Mouse (Mus musculus): ENCODE measurements at regions not wholly inside any gene's neighbourhood (a gene's known extent, or its start where the extent isn't known, plus 50 kb on each side); places are given as distances from the start of the nearest gene placed in this dataset.

DNA sequence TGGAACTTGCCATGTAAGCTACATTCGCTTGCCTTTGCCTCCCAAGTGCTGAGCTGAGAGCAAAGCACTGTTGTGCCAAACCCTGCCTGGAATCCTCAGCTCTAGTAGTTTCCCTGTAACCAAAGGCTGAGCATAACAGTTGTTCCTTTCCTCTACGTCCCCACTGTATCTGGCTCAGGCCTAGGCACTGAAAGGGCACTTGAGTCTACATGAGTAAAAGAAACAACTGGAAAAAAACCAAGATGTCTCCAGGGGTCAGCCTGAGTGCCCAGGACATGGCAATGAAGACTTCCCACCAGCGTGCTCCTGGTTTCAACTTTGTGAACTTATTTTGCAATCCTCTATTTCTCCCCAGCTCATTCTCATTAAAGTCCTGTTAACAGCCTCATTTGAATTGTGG lies 150.5 kb upstream of the Bcl6 start:
- DNase-seq: no peak

DNA sequence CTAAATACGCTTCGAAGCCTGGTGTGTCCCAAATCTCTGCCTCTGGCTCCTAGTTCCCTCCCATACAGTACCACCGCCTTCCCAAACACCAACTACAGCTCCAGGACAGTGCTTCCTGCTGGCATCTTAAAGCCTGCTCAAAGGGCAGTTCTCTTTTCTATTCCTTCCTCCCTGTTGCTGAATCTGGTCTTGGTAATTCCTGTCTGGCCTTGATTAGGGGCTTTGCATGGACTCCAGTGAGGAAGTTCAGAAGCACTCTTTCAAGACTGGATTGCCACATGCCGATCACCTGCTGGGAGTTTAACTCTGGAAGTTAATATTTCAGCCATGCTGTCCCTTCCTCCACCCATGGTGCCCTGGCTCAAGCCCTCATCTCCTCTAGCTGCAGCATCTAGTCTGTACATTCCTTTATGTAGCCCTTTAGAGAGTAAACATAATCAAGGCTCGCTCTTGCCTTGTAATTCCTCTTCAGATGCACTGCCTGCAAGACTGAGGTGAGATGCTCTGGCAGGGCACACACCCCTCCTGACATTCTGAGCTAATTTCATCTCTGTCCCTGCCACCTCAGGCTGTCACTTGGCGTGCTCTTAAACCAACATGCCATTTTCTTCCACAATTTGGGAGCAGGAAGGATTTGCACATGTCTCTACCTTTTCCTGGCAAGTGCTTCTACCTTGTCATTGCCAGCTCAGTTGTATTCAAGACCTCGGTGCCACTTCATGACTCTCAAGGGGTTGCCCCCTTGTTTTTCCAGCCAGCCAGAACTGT lies 148.8 kb upstream of the Bcl6 start:
- no peak for DNase-seq

DNA sequence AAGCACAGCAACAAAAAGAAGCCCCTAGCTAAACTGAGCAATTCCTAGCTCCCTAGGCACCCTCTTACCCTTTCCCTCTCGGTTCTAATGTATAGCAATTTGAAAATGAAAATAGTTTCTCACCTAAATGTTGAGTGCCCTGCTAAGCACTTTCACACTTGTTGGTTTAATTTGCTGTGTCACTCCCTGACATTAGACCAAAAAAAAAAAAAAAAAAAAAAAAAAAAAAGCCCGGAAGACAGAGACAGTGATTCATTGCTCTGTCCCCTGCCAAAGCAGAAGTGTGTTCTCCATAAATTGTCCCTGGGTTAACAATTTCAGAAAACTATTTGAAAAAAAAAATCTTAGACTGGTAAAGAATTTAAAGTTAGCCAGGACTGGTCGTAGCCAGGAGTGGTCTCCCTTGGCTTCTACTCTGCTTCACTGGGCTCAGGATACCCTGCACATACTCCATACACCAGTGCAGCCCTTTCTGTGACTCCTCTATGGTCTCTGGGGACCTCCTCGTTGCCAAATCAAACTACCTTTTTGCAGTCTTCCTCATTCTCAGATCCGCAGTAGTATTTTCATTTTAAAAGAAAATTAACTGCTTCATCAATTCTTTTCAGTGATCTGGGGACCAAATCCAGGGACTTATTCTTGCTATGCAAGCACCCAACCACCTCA lies 148.0 kb upstream of the Bcl6 start:
- DNase-seq: no peak

DNA sequence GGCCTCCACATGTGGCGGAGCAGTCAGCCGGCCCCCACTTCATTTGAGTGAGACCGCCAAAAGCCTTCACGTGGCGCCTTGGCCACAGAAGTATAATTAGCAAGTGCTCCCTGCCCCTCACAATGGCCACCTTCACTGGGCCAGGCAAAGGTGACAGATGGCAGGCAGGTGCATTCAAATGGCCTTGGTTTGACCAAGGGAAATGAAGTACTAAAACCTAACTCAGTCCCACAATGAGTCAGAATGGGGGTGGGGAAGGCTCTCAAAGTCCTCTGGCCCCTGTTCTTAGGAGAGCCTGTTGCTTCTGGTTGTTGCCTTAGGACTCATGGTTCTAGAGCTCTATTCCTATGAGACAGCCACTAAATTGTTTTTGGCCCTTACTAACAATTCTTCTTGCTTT lies 147.2 kb upstream of the Bcl6 start:
- no peak for DNase-seq

DNA sequence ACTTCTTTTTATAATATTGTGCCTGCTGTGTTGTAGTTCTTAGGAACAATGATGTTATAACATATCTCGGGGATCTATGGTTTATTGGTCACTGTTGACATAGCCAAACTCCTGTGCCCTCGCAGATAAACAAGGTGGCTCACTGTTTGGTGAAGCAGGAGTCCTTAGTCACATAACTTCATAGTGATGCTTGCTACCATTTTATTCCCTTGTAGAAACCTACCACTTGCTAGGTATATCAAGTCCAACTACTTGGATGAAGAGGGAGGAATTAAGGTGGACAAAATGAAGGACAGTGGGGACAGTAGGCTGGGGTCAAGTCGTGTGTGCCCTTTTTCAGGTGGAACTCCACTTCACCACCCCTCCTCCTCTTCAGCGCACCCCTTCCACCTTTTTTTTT lies 146.7 kb upstream of the Bcl6 start:
- no peak for DNase-seq

DNA sequence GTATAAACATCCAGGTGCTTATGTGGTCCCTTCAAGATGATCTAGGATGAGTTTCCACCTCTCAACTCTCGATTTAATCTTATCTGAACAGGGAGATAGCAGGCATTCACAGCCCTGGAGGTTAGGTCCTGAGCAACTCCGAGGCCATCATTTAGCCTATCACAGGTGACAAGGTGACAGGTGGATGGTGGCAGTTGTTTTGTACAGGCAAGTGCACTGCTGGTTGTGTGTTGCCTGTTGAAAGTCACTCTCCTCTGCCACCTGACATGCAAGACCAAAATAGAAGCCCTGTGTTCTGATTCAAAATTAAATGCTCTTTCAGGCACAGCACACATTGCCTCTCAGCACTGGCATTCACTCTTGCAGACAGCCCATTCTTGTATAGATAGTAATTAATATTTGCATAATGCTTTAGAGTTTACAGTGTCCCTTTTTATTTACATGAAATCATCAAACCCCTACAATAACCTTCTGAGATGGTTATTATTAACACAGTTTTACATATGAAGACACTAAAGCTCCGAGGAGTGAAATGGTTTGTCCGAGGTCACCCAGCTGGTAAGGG lies 145.9 kb upstream of the Bcl6 start:
- no peak for DNase-seq

DNA sequence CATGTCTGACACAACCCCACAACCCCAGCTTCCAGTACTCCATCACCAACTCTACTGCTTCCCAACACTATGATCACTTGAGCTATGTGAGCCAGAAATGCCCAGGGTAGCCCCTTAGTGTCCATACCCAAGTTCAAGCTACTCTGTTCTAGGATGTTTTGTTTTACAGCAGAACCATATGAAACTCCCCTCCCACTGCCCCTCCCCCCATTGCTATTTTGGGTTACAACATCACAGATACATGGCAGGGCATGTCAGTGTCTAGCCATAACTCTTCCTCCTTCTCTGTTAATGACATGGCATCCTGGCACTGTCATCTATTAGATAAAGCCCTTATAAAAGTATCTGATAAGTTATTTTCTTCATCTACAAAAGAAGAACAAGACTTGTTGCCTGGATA lies 142.0 kb upstream of the Bcl6 start:
- no peak for DNase-seq

DNA sequence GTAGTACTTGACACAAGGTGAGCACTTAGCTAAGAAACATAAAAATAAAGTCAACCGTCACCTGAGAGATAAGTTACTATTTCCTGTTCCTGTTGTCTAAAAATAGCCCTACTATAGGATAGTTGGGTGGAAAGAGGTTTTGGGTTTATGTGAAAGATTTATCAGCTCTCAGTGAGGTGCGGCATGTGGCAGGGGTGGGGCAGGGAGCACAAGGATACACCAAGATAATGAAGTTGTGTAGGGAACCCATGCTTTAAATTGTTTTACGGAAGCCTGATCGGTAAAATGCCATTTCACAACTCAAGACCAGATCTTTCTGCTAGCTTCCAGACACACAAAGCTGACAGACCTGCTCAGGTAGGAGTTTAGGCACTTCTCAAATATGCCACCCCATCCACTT lies 141.0 kb upstream of the Bcl6 start:
- DNase-seq: no peak

DNA sequence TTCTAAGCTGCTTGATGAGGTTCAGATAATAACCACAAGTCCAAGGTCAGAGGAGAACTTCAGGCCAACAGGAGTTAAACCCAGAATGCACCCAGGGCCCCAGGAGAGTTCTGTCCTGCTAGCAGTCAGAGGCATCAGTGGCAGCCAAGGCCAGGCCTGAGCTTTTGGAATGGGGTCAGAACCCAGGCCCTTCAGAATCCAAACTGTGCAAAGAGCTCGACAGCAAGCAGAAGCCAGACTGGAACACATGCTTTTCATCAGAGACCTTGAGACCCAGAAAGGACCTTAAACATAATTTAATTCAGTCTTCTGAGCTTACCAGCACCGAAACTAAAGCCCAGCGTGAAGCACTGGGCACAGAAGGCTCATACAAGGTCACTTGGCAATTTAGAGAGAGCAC lies 139.9 kb upstream of the Bcl6 start:
- no peak for DNase-seq

DNA sequence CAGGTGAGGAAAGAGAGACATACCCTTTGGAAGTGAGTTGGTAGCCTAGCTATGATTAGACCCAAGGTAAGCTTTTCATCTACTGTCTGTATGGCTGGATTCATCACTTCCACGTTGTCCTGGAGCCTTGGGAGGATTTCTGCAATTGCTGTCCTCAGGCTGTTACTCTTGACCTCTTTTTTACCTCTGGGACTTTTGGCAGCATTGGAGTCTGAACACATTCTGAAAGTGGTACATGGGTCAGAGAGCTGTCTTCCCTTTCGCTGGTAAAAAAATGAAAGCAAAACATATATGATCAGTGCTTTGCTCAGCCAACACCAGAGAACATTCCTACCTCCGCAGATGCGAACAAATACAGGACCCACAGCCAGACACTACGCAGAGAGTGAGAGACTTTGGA lies 136.1 kb upstream of the Bcl6 start:
- no peak for DNase-seq

DNA sequence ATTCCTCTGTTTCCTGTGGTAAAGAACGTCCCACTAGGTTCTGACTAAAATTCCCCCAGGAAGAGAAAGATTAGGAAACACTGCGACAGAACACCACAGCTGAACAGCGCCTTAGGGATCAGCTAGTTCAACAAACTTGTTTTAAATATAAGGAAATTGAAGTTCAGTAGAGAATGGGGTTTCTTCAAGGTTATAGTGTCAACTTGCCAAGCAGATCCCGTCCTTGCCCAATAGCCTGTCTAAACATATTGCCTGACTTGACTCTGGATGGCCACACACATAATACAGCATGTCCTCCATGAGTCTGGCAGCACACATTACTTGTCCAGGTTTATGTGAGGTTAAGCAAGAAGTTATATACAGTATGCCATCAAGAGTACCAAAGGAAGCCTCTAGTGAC lies 135.4 kb upstream of the Bcl6 start:
- no peak for DNase-seq

DNA sequence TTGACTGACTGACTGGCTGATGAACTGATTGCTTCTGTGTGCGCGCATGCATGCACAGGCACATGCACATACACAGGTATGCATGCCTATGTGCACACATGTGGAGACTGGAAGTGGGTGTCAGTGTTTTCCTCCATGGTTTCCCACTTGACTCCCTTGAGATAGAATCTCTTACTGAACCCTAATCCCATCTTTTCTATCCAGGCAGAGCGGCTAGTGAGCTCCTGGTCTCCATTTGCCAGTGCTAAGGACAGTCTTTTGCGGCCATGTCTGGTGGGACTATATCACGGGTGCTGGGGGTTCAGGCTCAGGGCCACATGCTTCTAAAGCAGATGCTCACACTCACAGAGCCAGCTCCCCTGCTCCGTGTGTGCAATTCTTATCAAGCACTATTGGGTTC lies 133.0 kb upstream of the Bcl6 start:
- DNase-seq: no peak

DNA sequence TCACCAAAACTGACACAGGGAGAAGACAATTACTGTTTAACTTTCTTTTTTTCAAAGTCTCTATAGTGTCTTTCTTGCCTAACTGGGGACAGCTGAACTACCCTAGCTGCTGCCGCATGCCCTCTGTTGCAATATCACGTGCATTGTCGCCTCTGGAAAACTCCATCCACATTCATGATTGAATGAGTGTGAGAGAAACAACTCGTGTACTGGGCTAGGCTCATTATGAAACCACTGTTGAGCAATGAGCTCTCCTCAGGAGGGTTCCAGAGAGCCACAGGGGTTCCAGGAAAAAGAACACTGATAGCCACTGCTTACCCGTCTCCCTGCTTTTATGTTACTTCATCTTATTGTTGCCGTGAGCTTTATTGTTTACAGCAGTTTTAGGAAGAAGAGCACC lies 132.2 kb upstream of the Bcl6 start:
- no peak for DNase-seq

DNA sequence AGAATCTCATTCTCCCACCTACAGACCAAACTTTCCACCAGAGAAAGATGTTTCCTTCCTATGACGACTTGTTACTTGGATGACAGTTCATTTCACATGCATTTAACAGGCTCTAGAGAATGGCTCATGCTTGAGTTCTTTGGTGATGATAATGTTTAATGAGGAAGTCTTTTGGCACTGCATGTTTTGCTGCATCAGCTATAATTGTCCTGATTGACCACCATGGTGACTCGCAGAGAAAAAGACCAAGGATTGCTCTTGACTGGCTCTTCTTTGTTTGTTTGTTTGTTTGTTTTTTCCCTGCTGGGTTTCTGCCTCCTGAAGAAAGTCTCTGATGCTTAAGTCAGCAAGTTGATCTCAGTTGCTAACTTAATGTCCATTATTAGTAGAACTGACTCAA lies 129.8 kb upstream of the Bcl6 start:
- no peak for DNase-seq

DNA sequence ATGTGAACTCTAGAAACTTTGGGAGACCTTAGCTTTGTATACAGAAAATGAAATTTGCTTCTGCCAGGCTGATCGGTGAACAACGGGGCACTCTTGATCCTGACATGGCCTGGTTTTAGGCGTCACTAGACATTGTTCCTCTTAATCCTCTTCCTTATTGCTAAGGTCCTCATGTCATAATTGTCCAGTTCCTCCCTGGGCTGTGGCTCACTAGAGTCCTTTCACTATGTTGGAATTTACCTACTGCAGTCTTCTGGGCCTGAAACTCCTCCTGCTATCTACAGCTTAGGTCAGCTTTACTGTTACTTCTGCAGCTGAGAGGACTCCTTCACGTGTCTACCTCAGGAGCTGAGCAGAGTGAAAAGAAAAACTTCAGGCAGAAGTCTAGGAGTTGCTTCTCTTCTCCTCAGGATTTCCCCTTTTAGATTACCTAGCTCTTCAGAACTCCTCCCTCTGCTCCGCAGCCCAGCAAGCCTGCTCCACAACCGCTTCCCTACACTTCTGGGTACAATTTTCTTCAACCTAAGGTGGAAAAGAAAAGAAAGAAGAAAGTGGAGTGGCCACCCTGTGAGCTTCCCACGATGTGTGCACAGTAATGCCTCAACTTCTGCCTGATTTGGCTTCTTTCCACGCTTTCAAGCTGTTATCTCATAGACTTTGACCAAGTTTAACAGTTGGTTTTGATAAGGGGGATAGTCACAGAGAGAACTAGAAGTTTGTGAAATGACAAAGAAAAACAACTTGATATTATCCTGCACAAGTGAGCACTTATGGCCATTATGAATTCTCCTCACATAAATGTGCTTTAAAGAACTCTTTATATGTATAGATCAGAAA lies 114.4 kb upstream of the Bcl6 start:
- DNase-seq: no peak

DNA sequence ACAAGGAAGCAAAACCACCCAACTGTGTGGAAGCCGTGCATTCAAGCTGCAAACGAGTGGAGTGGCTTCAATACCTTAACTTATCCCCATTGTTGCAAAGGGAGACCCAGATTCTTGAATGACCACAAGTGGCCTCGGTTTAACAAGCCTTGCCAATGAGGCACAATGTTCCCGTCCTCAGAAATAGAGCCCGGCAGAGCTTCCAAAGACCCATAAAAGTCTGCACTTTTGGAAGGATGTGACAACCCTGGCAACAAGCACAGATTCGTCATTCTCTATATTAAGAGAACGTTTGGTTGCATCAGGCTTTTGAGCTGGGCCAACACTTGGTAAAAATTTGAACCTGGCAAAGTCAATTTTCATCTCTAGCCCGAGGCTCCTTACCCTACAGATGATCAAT lies 108.9 kb upstream of the Bcl6 start:
- DNase-seq: no peak

DNA sequence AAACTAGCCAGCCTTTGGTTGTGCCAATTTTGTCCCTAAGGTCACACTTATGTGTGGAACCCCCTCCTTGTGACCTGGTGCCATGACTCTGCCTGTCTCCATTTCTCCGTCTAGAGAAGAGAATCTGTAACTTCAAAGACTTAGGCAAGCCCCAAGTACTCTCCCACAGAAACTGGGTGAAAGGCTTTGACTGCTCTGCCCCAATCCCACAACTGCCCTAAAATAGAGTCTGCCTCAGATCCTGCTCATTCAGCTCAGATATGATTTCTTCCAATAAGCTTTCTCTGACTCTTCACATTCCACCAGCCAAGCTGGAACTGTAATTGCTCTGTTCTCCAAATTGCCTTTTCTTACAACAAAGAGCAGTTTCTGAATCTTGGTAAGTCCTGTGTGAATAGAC lies 107.4 kb upstream of the Bcl6 start:
- DNase-seq: no peak

DNA sequence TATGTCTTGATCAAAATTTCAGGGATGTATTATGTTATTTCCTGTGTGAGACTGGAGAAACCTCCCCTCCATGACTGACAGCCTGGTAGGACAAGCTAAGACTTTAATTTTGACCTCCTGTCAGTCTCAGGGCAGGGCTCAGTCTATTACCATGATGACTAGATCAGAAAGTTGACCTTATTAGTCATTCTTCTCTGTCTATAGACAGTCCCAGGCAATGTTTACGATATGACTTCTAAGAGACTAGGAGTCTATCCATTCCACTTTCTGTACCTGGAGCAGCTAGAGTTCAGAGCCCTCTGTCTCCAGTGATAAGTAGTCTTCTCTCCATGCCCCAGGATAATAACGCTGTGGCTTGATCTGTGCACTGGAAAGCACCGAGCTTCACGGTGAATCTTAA lies 107.0 kb upstream of the Bcl6 start:
- DNase-seq: no peak

DNA sequence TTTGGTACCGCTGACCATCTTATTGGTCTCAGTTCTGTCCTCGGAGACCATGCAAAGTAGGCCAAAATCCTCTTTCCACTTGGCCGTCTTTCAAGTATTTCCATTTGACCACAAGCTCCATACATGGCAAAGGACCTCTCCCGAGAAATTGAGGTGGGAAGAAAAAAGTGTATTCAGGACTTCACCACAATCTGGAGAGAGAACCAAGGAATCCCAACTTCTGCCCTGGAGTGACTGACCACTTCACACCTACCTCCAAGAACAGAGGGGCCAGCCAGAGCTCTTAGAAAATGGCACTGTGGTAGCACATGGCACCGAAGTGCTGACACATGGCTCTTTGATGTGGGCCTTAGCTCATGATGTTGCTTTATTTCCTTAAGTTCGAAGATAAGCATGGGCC lies 105.9 kb upstream of the Bcl6 start:
- no peak for DNase-seq

DNA sequence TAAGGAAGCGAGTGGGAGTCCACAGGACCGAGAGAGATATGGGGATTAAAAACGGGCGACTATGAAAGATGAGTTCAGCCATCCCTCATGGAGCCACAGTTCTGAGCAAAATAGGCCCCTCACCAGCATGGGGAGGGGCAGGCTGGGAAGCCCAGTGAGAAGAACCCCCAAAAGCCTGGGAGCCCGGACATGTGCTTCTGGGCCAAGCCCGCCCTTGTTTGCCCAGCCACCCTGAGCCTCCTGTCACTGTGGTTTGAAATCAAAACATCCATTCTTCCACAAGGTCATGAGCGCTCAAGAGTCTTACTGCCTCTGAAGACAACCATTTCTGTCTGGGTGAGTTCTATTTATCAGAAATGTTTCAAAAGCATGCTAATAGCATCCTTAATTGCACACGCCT lies 105.0 kb upstream of the Bcl6 start:
- DNase-seq: no peak

DNA sequence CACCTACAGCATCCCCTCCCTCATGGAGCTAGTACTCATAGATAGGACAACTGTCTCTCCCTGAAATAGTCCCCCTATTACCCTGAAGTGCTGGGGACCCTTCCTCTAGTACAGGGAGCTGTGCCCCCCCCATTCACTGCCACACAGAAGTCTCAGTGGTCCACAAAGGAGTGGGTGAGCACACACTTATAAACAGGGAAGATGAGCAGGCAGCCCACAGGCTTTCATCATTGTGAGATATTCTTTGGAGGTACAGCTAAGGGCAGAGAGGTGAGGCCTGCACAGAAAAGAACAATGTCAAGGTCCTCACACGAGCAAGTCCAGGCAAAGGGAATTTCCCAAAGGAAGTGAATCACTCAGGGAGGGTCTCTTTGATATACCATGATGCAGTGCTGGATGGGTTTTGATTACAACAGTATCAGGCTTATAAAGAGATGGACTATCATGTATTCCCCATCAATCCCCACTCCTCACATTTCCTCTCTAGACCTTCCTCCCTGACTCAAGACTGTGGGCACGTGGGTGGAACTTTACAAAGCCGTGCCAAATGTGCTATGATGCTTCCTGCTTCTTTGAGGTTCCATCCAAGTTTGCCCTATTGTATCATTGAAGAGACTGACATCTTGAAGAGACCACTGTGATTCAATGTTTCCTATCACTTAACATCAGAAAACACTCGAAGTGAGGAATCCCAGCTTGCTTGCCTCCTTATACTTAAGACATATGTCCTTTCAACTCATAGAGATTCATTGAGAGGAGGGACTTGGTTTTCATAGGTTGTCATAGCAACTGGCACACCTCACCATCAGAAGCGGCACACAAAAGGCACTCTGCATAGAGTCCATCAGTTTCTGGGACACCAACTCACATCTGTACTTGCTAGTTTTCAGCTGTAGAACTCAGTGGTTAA lies 104.2 kb upstream of the Bcl6 start:
- DNase-seq: no peak

DNA sequence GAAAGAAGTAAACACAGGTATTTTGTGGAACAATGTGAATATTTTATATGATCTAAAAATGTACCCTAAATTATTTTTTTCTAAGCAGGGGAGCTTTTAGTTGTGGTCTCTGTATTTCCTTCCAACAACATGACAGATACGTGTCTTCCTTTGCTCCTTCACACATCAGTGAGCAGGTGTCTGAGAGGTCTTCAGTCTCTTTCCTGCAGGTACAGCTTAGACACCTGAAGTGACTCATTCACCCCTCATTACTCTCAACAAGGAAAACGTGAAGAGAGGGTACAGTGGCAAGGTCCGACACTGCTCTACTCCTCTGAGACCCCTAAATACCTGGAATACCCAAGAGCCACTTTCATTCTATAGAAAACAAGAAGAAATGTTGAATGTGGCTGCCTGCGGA lies 103.5 kb upstream of the Bcl6 start:
- DNase-seq: no peak

DNA sequence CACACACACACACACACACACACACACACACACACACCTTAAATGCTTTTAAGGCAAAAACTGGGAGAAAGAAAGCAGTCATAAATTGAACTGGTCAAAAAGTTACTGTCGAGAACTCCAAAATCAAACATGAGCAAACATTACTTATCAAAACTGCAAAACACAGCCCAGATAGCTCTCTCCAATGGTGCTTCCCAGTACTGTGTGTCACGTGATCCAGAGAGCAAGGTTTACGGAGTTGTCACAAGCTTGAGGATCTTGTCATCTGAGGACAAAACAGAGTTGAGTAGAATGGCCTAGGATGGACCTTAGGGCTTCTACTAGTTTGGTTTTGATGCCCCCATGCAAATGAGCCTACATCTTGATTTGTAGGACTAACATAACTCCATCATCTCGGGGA lies 102.3 kb upstream of the Bcl6 start:
- DNase-seq: no peak
